Mouse (Mus musculus) embryonic facial prominence, embryonic 11.5 days (tissue): ENCODE measurements at regions not wholly inside any gene's neighbourhood (a gene's known extent, or its start where the extent isn't known, plus 50 kb on each side); places are given as distances from the start of the nearest gene placed in this dataset.

Source experiments
- ATAC-seq: fragments of 200-750 bp; cut with Nextera tagmentation; replicated peaks from 2 replicates; pipeline ENCODE4 v1.8.0; 2017; ENCODE audit warnings: low read depth; ENCODE audit not compliant: insufficient number of reproducible peaks, low FRiP score, low TSS enrichment
- DNase-seq: peaks from one replicate; pipeline ENCODE4 v3.0.0-alpha.2; 2015; ENCODE audit warnings: low spot score
- H3K27ac ChIP-seq: fragments of 300-500 bp; sonication (generic); replicated peaks from 2 replicates; pipeline ENCODE4 v1.5.1; 2014; ENCODE audit warnings: mild to moderate bottlenecking, low read depth, low read length, control low read depth
- H3K27me3 ChIP-seq: fragments of 300-500 bp; sonication (generic); 2 replicates; pipeline ENCODE4 v1.6.1; 2014; ENCODE audit warnings: mild to moderate bottlenecking, low read length, moderate library complexity, mixed read lengths; ENCODE audit not compliant: control insufficient read depth, insufficient read depth
- H3K36me3 ChIP-seq: fragments of 300-500 bp; sonication (generic); replicated peaks from 2 replicates; pipeline ENCODE4 v1.6.1; 2014; ENCODE audit warnings: low read depth, mild to moderate bottlenecking, low read length, moderate library complexity, mixed read lengths; ENCODE audit not compliant: control insufficient read depth, insufficient read depth
- H3K4me1 ChIP-seq: fragments of 300-500 bp; sonication (generic); 2 replicates; pipeline ENCODE4 v1.6.1; 2014; ENCODE audit warnings: low read length, mixed read lengths; ENCODE audit not compliant: control insufficient read depth, insufficient read depth
- H3K4me2 ChIP-seq: fragments of 300-500 bp; sonication (generic); 2 replicates; pipeline ENCODE4 v1.6.1; 2014; ENCODE audit warnings: low read depth, mild to moderate bottlenecking, control low read depth, low read length, moderate library complexity
- H3K4me3 ChIP-seq: fragments of 300-500 bp; sonication (generic); 2 replicates; pipeline ENCODE4 v1.5.1; 2014; ENCODE audit warnings: low read depth, low read length, control low read depth
- H3K9ac ChIP-seq: fragments of 300-500 bp; sonication (generic); replicated peaks from 2 replicates; pipeline ENCODE4 v1.6.1; 2014; ENCODE audit warnings: mild to moderate bottlenecking, control low read depth, low read length
- H3K9me3 ChIP-seq: fragments of 300-500 bp; sonication (generic); replicated peaks from 2 replicates; pipeline ENCODE4 v1.6.1; 2016; ENCODE audit warnings: mild to moderate bottlenecking, low read length, inconsistent platforms, mixed read lengths; ENCODE audit not compliant: control insufficient read depth
- WGBS: fragments of 180-500 bp; shearing (Covaris S2); extraction: QIAGEN DNeasy Blood & Tissue Kit; methylation state at CpG from one replicate; pipeline ENCODE4 v1.1.7; 2014; 5-methylcytosine and 5-hydroxymethylcytosine counted together

GRCm38 (mm10) chr6:100420602-100421001 is 133.3 kb upstream of the Rybp start:
- Histone ChIP-seq H3K9me3 (no peaks in the 10 kb centered on the region), H3K36me3 (no peaks in the 10 kb centered on the region), H3K9ac (no peak overlapping the region), H3K27ac (no peak overlapping the region), H3K27me3 (no peaks in the 10 kb centered on the region), H3K4me1 (peaks cover 5% of the 10 kb centered on the region), H3K4me3 (no peak overlapping the region), H3K4me2 (no peak overlapping the region)
- WGBS, result 38% methylated on average over 3 of the region's 3 CpGs
- ATAC-seq (no peak), DNase-seq (no peak)

GRCm38 (mm10) chr6:100419782-100420540 is 132.7 kb upstream of the Rybp start:
- Histone ChIP-seq H3K27ac (no peak overlapping the region), H3K9ac (no peak overlapping the region), H3K4me3 (no peak overlapping the region), H3K4me2 (no peak overlapping the region), H3K36me3 (no peaks in the 10 kb centered on the region), H3K27me3 (no peaks in the 10 kb centered on the region), H3K4me1 (peaks cover 5% of the 10 kb centered on the region), H3K9me3 (no peaks in the 10 kb centered on the region)
- DNase-seq, result no peak
- ATAC-seq, result no peak
- 56% methylated on average over 7 of the region's 7 CpGs for WGBS

- Histone ChIP-seq H3K27ac (no peak overlapping the region), H3K9ac (no peak overlapping the region), H3K36me3 (no peaks in the 10 kb centered on the region), H3K4me2 (no peak overlapping the region), H3K9me3 (no peaks in the 10 kb centered on the region), H3K27me3 (no peaks in the 10 kb centered on the region), H3K4me1 (no peaks in the 10 kb centered on the region), H3K4me3 (no peak overlapping the region)
- 69% methylated on average over 8 of the region's 8 CpGs for WGBS
- ATAC-seq, result no peak
- no peak for DNase-seq
Measured at GRCm38 (mm10) chr6:100416046-100416445, 128.8 kb upstream of the Rybp start.

- no peaks in the 10 kb centered on the region for H3K9me3 ChIP-seq
- H3K36me3 ChIP-seq, result no peaks in the 10 kb centered on the region
- ATAC-seq (no peak), DNase-seq (no peak)
- WGBS, result 55% methylated on average over 7 of the region's 7 CpGs
- no peak overlapping the region for H3K4me2 ChIP-seq
- H3K9ac ChIP-seq, result no peak overlapping the region
- no peaks in the 10 kb centered on the region for H3K4me1 ChIP-seq
- H3K4me3 ChIP-seq, result no peak overlapping the region
- H3K27ac ChIP-seq, result no peak overlapping the region
- no peaks in the 10 kb centered on the region for H3K27me3 ChIP-seq
Measured at GRCm38 (mm10) chr6:100415514-100415913, 128.2 kb upstream of the Rybp start.

- Histone ChIP-seq H3K4me1 (no peaks in the 10 kb centered on the region), H3K9ac (no peak overlapping the region), H3K27me3 (no peaks in the 10 kb centered on the region), H3K36me3 (no peaks in the 10 kb centered on the region), H3K4me3 (no peak overlapping the region), H3K4me2 (no peak overlapping the region), H3K9me3 (no peaks in the 10 kb centered on the region), H3K27ac (no peak overlapping the region)
- ATAC-seq (no peak), DNase-seq (no peak)
- WGBS, result 60% methylated on average over 4 of the region's 4 CpGs
Measured at GRCm38 (mm10) chr6:100414836-100415235, 127.6 kb upstream of the Rybp start.

- Histone ChIP-seq H3K27me3 (no peaks in the 10 kb centered on the region), H3K9me3 (no peaks in the 10 kb centered on the region), H3K4me1 (no peaks in the 10 kb centered on the region), H3K36me3 (no peaks in the 10 kb centered on the region), H3K27ac (no peak overlapping the region), H3K9ac (no peak overlapping the region), H3K4me2 (no peak overlapping the region), H3K4me3 (no peak overlapping the region)
- no peak for ATAC-seq
- no peak for DNase-seq
- WGBS, result 41% methylated on average over 5 of the region's 5 CpGs
Measured at GRCm38 (mm10) chr6:100412486-100412885, 125.2 kb upstream of the Rybp start.

- 52% methylated on average over 4 of the region's 4 CpGs for WGBS
- H3K4me2 ChIP-seq, result no peak overlapping the region
- ATAC-seq, result no peak
- no peak overlapping the region for H3K9ac ChIP-seq
- no peak for DNase-seq
- no peaks in the 10 kb centered on the region for H3K27me3 ChIP-seq
- no peak overlapping the region for H3K27ac ChIP-seq
- H3K4me1 ChIP-seq, result no peaks in the 10 kb centered on the region
- H3K36me3 ChIP-seq, result no peaks in the 10 kb centered on the region
- H3K4me3 ChIP-seq, result no peak overlapping the region
- no peaks in the 10 kb centered on the region for H3K9me3 ChIP-seq
Measured at GRCm38 (mm10) chr6:100411968-100412367, 124.7 kb upstream of the Rybp start.

GRCm38 (mm10) chr6:100410067-100410631 is 122.9 kb upstream of the Rybp start:
- Histone ChIP-seq H3K4me2 (no peak overlapping the region), H3K9ac (no peak overlapping the region), H3K27ac (no peak overlapping the region), H3K27me3 (no peaks in the 10 kb centered on the region), H3K4me3 (no peak overlapping the region), H3K9me3 (no peaks in the 10 kb centered on the region), H3K4me1 (no peaks in the 10 kb centered on the region), H3K36me3 (no peaks in the 10 kb centered on the region)
- 97% methylated on average over 8 of the region's 8 CpGs for WGBS
- ATAC-seq (no peak), DNase-seq (no peak)
